Mouse (Mus musculus): Measurements from ENCODE around the gene Adra1b. TPM values are rescaled to one million over a fixed set of nuclear protein-coding genes. Genes with fewer than 3 reads are reported as not detected.

The Adra1b gene
- total RNA-seq (2021): under 1 TPM; 0.20 to 0.70 TPM
- long read RNA-seq, experiment 1: 0 reads
- long read RNA-seq, experiment 2, partial matches to known transcripts: 0 of 1 reads
- long read RNA-seq, experiment 2, other reads (novel, unspliced or antisense): 1 of 1 reads

GRCm38 (mm10) chr11:43901051-43901654 lies at the start of gene Adra1b:
Gene Adra1b (minus strand): TSS chr11:43901210.
- DNase-seq: no peak

- no peak for DNase-seq
Observed at GRCm38 (mm10) chr11:43950274-43950673, 49.3 kb upstream of the Adra1b start.

GRCm38 (mm10) chr11:43943781-43944180 lies 42.8 kb upstream of the Adra1b start:
- DNase-seq: no peak

- no peak for DNase-seq
Observed at GRCm38 (mm10) chr11:43943167-43943566, 42.2 kb upstream of the Adra1b start.

- DNase-seq: no peak
Observed at GRCm38 (mm10) chr11:43940501-43941202, 39.6 kb upstream of the Adra1b start.

GRCm38 (mm10) chr11:43936023-43936422 lies 35.0 kb upstream of the Adra1b start:
- no peak for DNase-seq

GRCm38 (mm10) chr11:43933480-43933879 lies 32.5 kb upstream of the Adra1b start:
- DNase-seq: no peak

GRCm38 (mm10) chr11:43933000-43933399 lies 32.0 kb upstream of the Adra1b start:
- no peak for DNase-seq

GRCm38 (mm10) chr11:43930191-43930590 lies 29.2 kb upstream of the Adra1b start:
- no peak for DNase-seq

GRCm38 (mm10) chr11:43929706-43930105 lies 28.7 kb upstream of the Adra1b start:
- no peak for DNase-seq

- DNase-seq: peak; percentile 65
Observed at GRCm38 (mm10) chr11:43929178-43929577, 28.2 kb upstream of the Adra1b start.

GRCm38 (mm10) chr11:43927133-43927815 lies 26.3 kb upstream of the Adra1b start:
- peak; percentile 28 for DNase-seq

- DNase-seq: no peak
Observed at GRCm38 (mm10) chr11:43926163-43926562, 25.2 kb upstream of the Adra1b start.

GRCm38 (mm10) chr11:43925584-43925983 lies 24.6 kb upstream of the Adra1b start:
- DNase-seq: no peak

GRCm38 (mm10) chr11:43921701-43922100 lies 20.7 kb upstream of the Adra1b start:
- no peak for DNase-seq

- DNase-seq: peak; percentile 48
Observed at GRCm38 (mm10) chr11:43919492-43920055, 18.6 kb upstream of the Adra1b start.

GRCm38 (mm10) chr11:43914552-43915447 lies 13.8 kb upstream of the Adra1b start:
- no peak for DNase-seq

GRCm38 (mm10) chr11:43912136-43912888 lies 11.3 kb upstream of the Adra1b start:
- DNase-seq: no peak

- no peak for DNase-seq
Observed at GRCm38 (mm10) chr11:43911646-43912045, 10.6 kb upstream of the Adra1b start.

- no peak for DNase-seq
Observed at GRCm38 (mm10) chr11:43903351-43903750, 2.3 kb upstream of the Adra1b start.

GRCm38 (mm10) chr11:43899696-43900095 lies 1.3 kb downstream of the Adra1b start:
- no peak for DNase-seq
